Mouse (Mus musculus): ENCODE measurements at regions not wholly inside any gene's neighbourhood (a gene's known extent, or its start where the extent isn't known, plus 50 kb on each side); places are given as distances from the start of the nearest gene placed in this dataset.
A peak's percentile ranks its signal among the peaks of the same experiment; 100 is the strongest.

GRCm38 (mm10) chr15:60101485-60102280, 85.3 kb upstream of the 4933412E24Rik start:
- no peak for DNase-seq

DNA sequence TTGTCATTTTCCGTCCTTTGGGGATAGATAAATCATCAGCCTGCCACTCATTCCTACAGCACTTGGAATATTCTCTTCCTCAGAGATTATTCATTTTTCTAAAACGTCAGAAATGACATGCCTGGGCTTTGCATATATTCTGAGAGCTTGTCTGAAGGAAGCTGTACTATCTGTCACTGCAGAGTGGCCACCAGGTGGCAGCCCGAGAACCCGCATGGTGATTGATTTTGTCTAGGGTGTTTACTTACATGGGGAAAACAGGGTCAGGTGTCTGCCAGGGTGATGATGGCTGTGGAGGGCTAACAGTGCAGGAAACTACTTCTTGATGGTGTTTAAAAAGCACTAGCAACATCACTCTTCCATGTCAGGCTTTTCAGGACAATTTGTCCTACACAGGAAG, 80.7 kb upstream of the 4933412E24Rik start:
- peak; percentile 64 for DNase-seq

DNA sequence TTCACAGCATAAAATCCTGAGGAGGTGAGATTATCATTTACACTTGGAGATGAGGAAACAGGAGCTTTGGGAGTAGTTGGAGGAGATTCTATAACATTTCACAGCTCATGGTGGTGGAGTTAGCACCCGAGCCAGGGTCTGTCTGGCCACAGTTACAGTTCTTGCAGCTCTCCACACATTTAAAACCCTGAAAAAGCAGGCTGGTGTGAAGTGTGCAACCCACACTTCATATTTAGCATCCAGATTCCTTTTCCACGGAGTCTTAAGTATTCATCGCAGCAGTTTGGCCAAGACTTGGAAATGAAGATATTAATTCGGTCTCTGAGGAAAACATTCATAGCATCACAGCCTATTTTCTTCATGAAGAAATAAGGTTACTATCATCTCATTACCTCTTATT, 79.7 kb upstream of the 4933412E24Rik start:
- DNase-seq: no peak

DNA sequence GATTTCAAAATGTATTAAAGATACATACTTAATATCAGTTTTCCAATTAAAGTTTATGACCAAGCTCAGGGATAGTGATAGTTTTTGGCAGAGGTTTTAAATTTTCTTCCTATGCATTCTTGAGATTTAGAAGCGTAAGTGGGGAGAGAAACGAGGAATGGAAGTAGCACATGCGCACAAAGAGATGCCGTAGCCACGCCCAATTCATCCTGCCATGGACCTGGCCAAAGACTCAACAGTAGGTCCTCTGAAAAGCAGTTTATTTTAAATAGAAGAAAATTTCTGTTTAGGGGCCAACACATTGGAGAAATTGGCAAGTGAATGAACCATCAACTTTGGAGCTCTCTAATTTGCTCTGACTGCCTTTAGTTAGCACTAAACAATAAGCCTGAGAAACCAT, 73.5 kb upstream of the 4933412E24Rik start:
- DNase-seq: no peak

- DNase-seq: no peak
Measured at GRCm38 (mm10) chr15:60088964-60089899, 72.8 kb upstream of the 4933412E24Rik start.
